16 mouse cellular contexts compared by ENCODE assay signal in genomic region chr5:36886298-36886697, GRCm38 (mm10). TPM values are rescaled to one million over a fixed set of nuclear protein-coding genes. Genes with fewer than 3 reads are reported as not detected.
"Had no signal": no experiment of that assay in that cellular context is flagged by ENCODE, and none has a peak within 500 bp of the region (broad histone marks: within the 10 kb centered on the region; RNA-seq: fewer than 3 reads in every experiment).

No protein-coding gene starts in this region.

- H3K4me1 ChIP-seq: liver, embryonic 15.5 days; stomach, embryonic 15.5 days had no signal

- H3K27ac ChIP-seq: limb, embryonic 10.5 days; liver, embryonic 15.5 days; midbrain, embryonic 13.5 days; neural tube, embryonic 12.5 days; stomach, embryonic 15.5 days had no signal

- H3K9me3 ChIP-seq: limb, embryonic 10.5 days; liver, embryonic 15.5 days; midbrain, embryonic 13.5 days; neural tube, embryonic 12.5 days; stomach, embryonic 15.5 days had no signal

- H3K9ac ChIP-seq: liver, embryonic 15.5 days; midbrain, embryonic 13.5 days; neural tube, embryonic 12.5 days; stomach, embryonic 15.5 days had no signal

- ATAC-seq: lung, postnatal 0 days; midbrain, embryonic 13.5 days had no signal

- H3K4me3 ChIP-seq: limb, embryonic 10.5 days; liver, embryonic 15.5 days; midbrain, embryonic 13.5 days; myocyte; neural tube, embryonic 12.5 days; stomach, embryonic 15.5 days had no signal

- H3K36me3 ChIP-seq: limb, embryonic 10.5 days; liver, embryonic 15.5 days; midbrain, embryonic 13.5 days; neural tube, embryonic 12.5 days; stomach, embryonic 15.5 days had no signal

- H3K27me3 ChIP-seq: liver, embryonic 15.5 days; midbrain, embryonic 13.5 days; neural tube, embryonic 12.5 days; stomach, embryonic 15.5 days had no signal

- DNase-seq: kidney, postnatal 25 days; lung, adult 2 months; lung, postnatal 36 days; right cerebral cortex, postnatal 14 days; thymus, adult 2 months; thymus, postnatal 25 days had no signal

- H3K4me2 ChIP-seq: liver, embryonic 11.5 days; liver, embryonic 15.5 days; midbrain, embryonic 13.5 days; neural tube, embryonic 12.5 days; stomach, embryonic 15.5 days had no signal

RNA-seq across cellular contexts. Expression of gene Ppp2r2c, which starts 18.0 kb away (rescaled TPM):
- total RNA-seq: megakaryocyte progenitor cell, adult 5-6 weeks had no signal
- polyA plus RNA-seq: kidney, embryonic 16.5 days; liver, embryonic 15.5 days; lung, postnatal 0 days had no signal
